Mouse (Mus musculus) hindbrain, embryonic 12.5 days (tissue): Measurements from ENCODE around the gene Cavin2. TPM values are rescaled to one million over a fixed set of nuclear protein-coding genes. Genes with fewer than 3 reads are reported as not detected.

Source experiments
- ATAC-seq: fragments of 200-750 bp; cut with Nextera tagmentation; 2 replicates; pipeline ENCODE4 v1.8.0; 2017; ENCODE audit warnings: moderate TSS enrichment; ENCODE audit not compliant: low FRiP score
- H3K27ac ChIP-seq: fragments of 300-500 bp; sonication (generic); 2 replicates; pipeline ENCODE4 v1.5.1; 2016; ENCODE audit warnings: mild to moderate bottlenecking
- H3K27me3 ChIP-seq: fragments of 300-500 bp; sonication (generic); 2 replicates; pipeline ENCODE4 v1.6.1; 2016; ENCODE audit warnings: mild to moderate bottlenecking
- H3K36me3 ChIP-seq: fragments of 300-500 bp; sonication (generic); 2 replicates; pipeline ENCODE4 v1.6.1; 2016; ENCODE audit warnings: mild to moderate bottlenecking
- H3K4me1 ChIP-seq: fragments of 300-500 bp; sonication (generic); 2 replicates; pipeline ENCODE4 v1.6.1; 2016
- H3K4me2 ChIP-seq: fragments of 300-500 bp; sonication (generic); replicated peaks from 2 replicates; pipeline ENCODE4 v1.6.1; 2016; ENCODE audit warnings: mild to moderate bottlenecking
- H3K4me3 ChIP-seq: fragments of 300-500 bp; sonication (generic); 2 replicates; pipeline ENCODE4 v1.5.1; 2016; ENCODE audit warnings: mild to moderate bottlenecking
- H3K9ac ChIP-seq: fragments of 300-500 bp; sonication (generic); 2 replicates; pipeline ENCODE4 v1.6.1; 2016; ENCODE audit warnings: mild to moderate bottlenecking, moderate library complexity
- H3K9me3 ChIP-seq: fragments of 300-500 bp; sonication (generic); replicated peaks from 2 replicates; pipeline ENCODE4 v1.6.1; 2016; ENCODE audit warnings: mild to moderate bottlenecking
- WGBS: fragments of 180-500 bp; shearing (Covaris S2); methylation state at CpG from one replicate; pipeline ENCODE4 v1.1.7; 2016; 5-methylcytosine and 5-hydroxymethylcytosine counted together
- polyA plus RNA-seq: library from polyadenylated mRNA; unstranded; fragments of >200 nt; fragmentation: Nextera tagmentation; extraction: Ambion mirVana; gene quantifications from 2 replicates; pipeline ENCODE4 v1.2.1, GENCODE M21; 2016

Cavin2 gene
- polyA plus RNA-seq, 1 experiment from 2014 or later, result 7.2 TPM

- Histone ChIP-seq H3K27me3 (no peaks in the 10 kb centered on the region), H3K4me1 (peaks cover 11% of the 10 kb centered on the region), H3K27ac (peak overlapping the region; percentile 53), H3K36me3 (no peaks in the 10 kb centered on the region), H3K9me3 (no peaks in the 10 kb centered on the region), H3K4me3 (peak overlapping the region; percentile 19), H3K9ac (peak overlapping the region; percentile 45), H3K4me2 (peak overlapping the region; percentile 48)
- WGBS, result 28% methylated on average over 18 of the region's 18 CpGs
- peak; percentile 87 for ATAC-seq
These were observed 44.8 kb downstream of the Cavin2 start for GRCm38 (mm10) chr1:51333557-51334285.

GRCm38 (mm10) chr1:51334289-51334688 lies 45.4 kb downstream of the Cavin2 start:
- Histone ChIP-seq H3K36me3 (no peaks in the 10 kb centered on the region), H3K9ac (peak overlapping the region; percentile 29; the same call in 1 of the 2 replicates), H3K4me2 (no peak overlapping the region), H3K4me3 (no peak overlapping the region), H3K4me1 (peaks cover 11% of the 10 kb centered on the region), H3K9me3 (no peaks in the 10 kb centered on the region), H3K27ac (peak overlapping the region; percentile 36; the same call in 1 of the 2 replicates), H3K27me3 (no peaks in the 10 kb centered on the region)
- ATAC-seq, result peak; percentile 55
- WGBS, result 22% methylated on average over 6 of the region's 6 CpGs

- no peaks in the 10 kb centered on the region for H3K36me3 ChIP-seq
- no peaks in the 10 kb centered on the region for H3K9me3 ChIP-seq
- peaks cover 11% of the 10 kb centered on the region for H3K4me1 ChIP-seq
- no peak for ATAC-seq
- H3K4me2 ChIP-seq, result no peak overlapping the region
- H3K27ac ChIP-seq, result no peak overlapping the region
- no peaks in the 10 kb centered on the region for H3K27me3 ChIP-seq
- H3K9ac ChIP-seq, result no peak overlapping the region
- no peak overlapping the region for H3K4me3 ChIP-seq
- 84% methylated on average over 2 of the region's 2 CpGs for WGBS
These were observed 46.2 kb downstream of the Cavin2 start for GRCm38 (mm10) chr1:51335081-51335480.

GRCm38 (mm10) chr1:51344160-51344559 lies 55.2 kb downstream of the Cavin2 start:
- no peak overlapping the region for H3K4me2 ChIP-seq
- H3K9me3 ChIP-seq, result no peaks in the 10 kb centered on the region
- WGBS, result 71% methylated on average over 3 of the region's 3 CpGs
- no peak for ATAC-seq
- no peaks in the 10 kb centered on the region for H3K36me3 ChIP-seq
- no peaks in the 10 kb centered on the region for H3K27me3 ChIP-seq
- H3K4me3 ChIP-seq, result no peak overlapping the region
- no peak overlapping the region for H3K9ac ChIP-seq
- H3K4me1 ChIP-seq, result no peaks in the 10 kb centered on the region
- H3K27ac ChIP-seq, result no peak overlapping the region

- Histone ChIP-seq H3K36me3 (no peaks in the 10 kb centered on the region), H3K4me2 (no peak overlapping the region), H3K9ac (no peak overlapping the region), H3K9me3 (no peaks in the 10 kb centered on the region), H3K4me1 (no peaks in the 10 kb centered on the region), H3K27me3 (no peaks in the 10 kb centered on the region), H3K4me3 (no peak overlapping the region), H3K27ac (no peak overlapping the region)
- 94% methylated on average over 3 of the region's 3 CpGs for WGBS
- no peak for ATAC-seq
These were observed 58.7 kb downstream of the Cavin2 start for GRCm38 (mm10) chr1:51347596-51347995.

- no peak for ATAC-seq
- 89% methylated on average over 7 of the region's 7 CpGs for WGBS
- H3K27ac ChIP-seq, result no peak overlapping the region
These were observed 59.7 kb downstream of the Cavin2 start for GRCm38 (mm10) chr1:51348631-51349030.

GRCm38 (mm10) chr1:51349291-51349967 lies 60.5 kb downstream of the Cavin2 start:
- Histone ChIP-seq H3K4me3 (no peak overlapping the region), H3K9ac (no peak overlapping the region), H3K27ac (no peak overlapping the region), H3K36me3 (no peaks in the 10 kb centered on the region), H3K9me3 (no peaks in the 10 kb centered on the region), H3K4me2 (no peak overlapping the region), H3K27me3 (no peaks in the 10 kb centered on the region), H3K4me1 (no peaks in the 10 kb centered on the region)
- peak; percentile 52; the same call in 1 of the 2 replicates for ATAC-seq
- 57% methylated on average over 7 of the region's 7 CpGs for WGBS

More at GRCm38 (mm10) chr1:51348631-51349030, 59.7 kb downstream of the Cavin2 start:
- no peak overlapping the region for H3K4me2 ChIP-seq
- no peaks in the 10 kb centered on the region for H3K9me3 ChIP-seq
- no peak overlapping the region for H3K4me3 ChIP-seq
- no peaks in the 10 kb centered on the region for H3K36me3 ChIP-seq
- no peaks in the 10 kb centered on the region for H3K27me3 ChIP-seq
- H3K4me1 ChIP-seq, result no peaks in the 10 kb centered on the region
- no peak overlapping the region for H3K9ac ChIP-seq

Other genes starting within 250 kb of the Cavin2 start
- 7.6 and 8.4 TPM in 2 replicates for gene Nabp1, start 189.3 kb downstream of the Cavin2 start, polyA plus RNA-seq